Comparison of ENCODE assay signal across 9 mouse cellular contexts in genomic region chr2:93377797-93378196, GRCm38 (mm10). TPM values are rescaled to one million over a fixed set of nuclear protein-coding genes. Genes with fewer than 3 reads are reported as not detected.
A peak's percentile ranks its signal among the peaks of the same experiment; 100 is the strongest.
DNase-seq lines count a peak whose midpoint lies in the region; ATAC-seq lines count a peak whose summit lies in the region.
"Had no signal": no experiment of that assay in that cellular context is flagged by ENCODE, and none has a peak within 500 bp of the region (broad histone marks: within the 10 kb centered on the region; RNA-seq: fewer than 3 reads in every experiment).

No protein-coding gene starts in this region.

- H3K4me3 ChIP-seq in hindbrain, embryonic 14.5 days (replicated peaks; ENCODE audit: low read length) = no peak overlapping the region
- no peak overlapping the region for H3K4me3 ChIP-seq in hindbrain, embryonic 10.5 days
- no peak overlapping the region for H3K4me3 ChIP-seq in embryonic facial prominence, embryonic 10.5 days

- H3K9ac ChIP-seq in hindbrain, embryonic 14.5 days = no peak overlapping the region

- 46% methylated on average over 15 of the region's 15 CpGs for WGBS in hindbrain, embryonic 14.5 days
- 65% methylated on average over 15 of the region's 15 CpGs for WGBS in hindbrain, embryonic 10.5 days
- 57% methylated on average over 15 of the region's 15 CpGs for WGBS in embryonic facial prominence, embryonic 10.5 days

- no peaks in the 10 kb centered on the region for H3K9me3 ChIP-seq in hindbrain, embryonic 14.5 days (ENCODE audit: control insufficient read depth, low read length)
- H3K9me3 ChIP-seq in hindbrain, embryonic 10.5 days = no peaks in the 10 kb centered on the region
- peaks cover 5% of the 10 kb centered on the region; the same call in 1 of the 2 replicates for H3K9me3 ChIP-seq in embryonic facial prominence, embryonic 10.5 days
- H3K9me3 ChIP-seq: G1E had no signal

- H3K4me1 ChIP-seq in hindbrain, embryonic 14.5 days (replicated peaks; ENCODE audit: control insufficient read depth, insufficient read depth, low read length) = 0 out of 2 replicates have a peak, but pooled peaks cover 14% of the 10 kb centered on the region
- peaks cover 41% of the 10 kb centered on the region for H3K4me1 ChIP-seq in hindbrain, embryonic 10.5 days (replicated peaks)
- H3K4me1 ChIP-seq in embryonic facial prominence, embryonic 10.5 days = peaks cover 46% of the 10 kb centered on the region

- DNase-seq in embryo, embryonic 10.5 days (ENCODE audit: low spot score) = peak; percentile 34
- no peak for DNase-seq in embryo, embryonic 9.5 days (ENCODE audit: extremely low spot score)
- DNase-seq in hindbrain, embryonic 14.5 days (ENCODE audit: low spot score) = peak; percentile 50
- DNase-seq in hindbrain, embryonic 10.5 days (ENCODE audit: low spot score) = no peak
- peak; percentile 58 for DNase-seq in MN1 (ENCODE audit: low spot score)
- no peak for DNase-seq in embryonic facial prominence, embryonic 10.5 days (ENCODE audit: low spot score)
- DNase-seq in lung, postnatal 25 days (ENCODE audit: low spot score) = no peak

- H3K27ac ChIP-seq in hindbrain, embryonic 14.5 days = peak overlapping the region; percentile 10; the same call in 1 of the 2 replicates
- H3K27ac ChIP-seq in hindbrain, embryonic 10.5 days = no peak overlapping the region
- H3K27ac ChIP-seq in embryonic facial prominence, embryonic 10.5 days (replicated peaks) = 0 out of 2 replicates have a peak overlapping the region, but pooled peaks have one; percentile 5

- H3K4me2 ChIP-seq in hindbrain, embryonic 14.5 days (replicated peaks) = no peak overlapping the region

- H3K36me3 ChIP-seq in hindbrain, embryonic 14.5 days (replicated peaks; ENCODE audit: control insufficient read depth, insufficient read depth) = no peaks in the 10 kb centered on the region
- no peaks in the 10 kb centered on the region for H3K36me3 ChIP-seq in hindbrain, embryonic 10.5 days
- H3K36me3 ChIP-seq in embryonic facial prominence, embryonic 10.5 days (replicated peaks) = no peaks in the 10 kb centered on the region
- H3K36me3 ChIP-seq: G1E had no signal

- no peaks in the 10 kb centered on the region for H3K27me3 ChIP-seq in hindbrain, embryonic 14.5 days (ENCODE audit: control insufficient read depth, insufficient read depth, low read length)
- no peaks in the 10 kb centered on the region for H3K27me3 ChIP-seq in hindbrain, embryonic 10.5 days (ENCODE audit: insufficient read depth, poor library complexity, severe bottlenecking)
- no peaks in the 10 kb centered on the region for H3K27me3 ChIP-seq in embryonic facial prominence, embryonic 10.5 days (replicated peaks; ENCODE audit: low read depth, poor library complexity, severe bottlenecking)

- ATAC-seq in hindbrain, embryonic 14.5 days (ENCODE audit: low FRiP score) = 0 out of 2 replicates have a peak, but pooled peaks have one; percentile 41
- ATAC-seq in megakaryocyte, adult 5-6 weeks (ENCODE audit: poor library complexity, severe bottlenecking) = no peak

RNA-seq across cellular contexts. Expression of gene Tspan18, which starts 43.5 kb away (rescaled TPM):
- polyA plus RNA-seq in hindbrain, embryonic 14.5 days (2014; fragmentation: Nextera tagmentation; extraction: Ambion mirVana) = 28.6 and 31.3 TPM in 2 replicates
- polyA plus RNA-seq in hindbrain, embryonic 10.5 days (2016; fragmentation: Nextera tagmentation; extraction: Ambion mirVana) = 48.6 and 55.1 TPM in 2 replicates
- 20.7 and 25.3 TPM in 2 replicates for polyA plus RNA-seq in embryonic facial prominence, embryonic 10.5 days (2016; fragmentation: Nextera tagmentation; extraction: Ambion mirVana)
- 0.20 TPM in 1 of 2 replicates, not detected in the other for total RNA-seq in megakaryocyte, adult 5-6 weeks (2015)
- 0.12 TPM in 1 of 2 replicates, not detected in the other for total RNA-seq in megakaryocyte, adult 5-6 weeks (2017)

Comparison
In these comparisons a context has a peak if more than half of its experiments do, and no peak if none do; other contexts are left out.
1. DNase-seq: peak in embryo, embryonic 10.5 days (single experiment), hindbrain, embryonic 14.5 days (single experiment) and MN1 (single experiment); none in embryo, embryonic 9.5 days (single experiment), hindbrain, embryonic 10.5 days (single experiment), embryonic facial prominence, embryonic 10.5 days (single experiment) and lung, postnatal 25 days (single experiment).